Mouse (Mus musculus): ENCODE results near the gene Gm17018. TPM values are rescaled to one million over a fixed set of nuclear protein-coding genes. Genes with fewer than 3 reads are reported as not detected.

Gm17018 gene
- polyA plus RNA-seq (2015; fragmentation: Nextera tagmentation; extraction: Ambion mirVana): 19.9 and 21.5 TPM in 2 replicates

- Histone ChIP-seq H3K9ac (peak within 1 kb of the TSS; percentile 80), H3K27ac (peak within 1 kb of the TSS; percentile 64; the same call in 1 of the 2 replicates), H3K27me3 (no peaks in the 10 kb centered on the region), H3K36me3 (peaks cover 13% of the 10 kb centered on the region), H3K4me2 (peak within 1 kb of the TSS; percentile 92), H3K4me1 (replicated peaks) (peaks cover 43% of the 10 kb centered on the region), H3K9me3 (replicated peaks) (no peaks in the 10 kb centered on the region), H3K4me3 (replicated peaks) (peak within 1 kb of the TSS; percentile 81)
- under 1% methylated on average over 35 of the region's 35 CpGs for WGBS (ENCODE audit: insufficient replicate concordance)
- ATAC-seq (ENCODE audit: low read depth): peak; percentile 72
- DNase-seq: peak; percentile 68
Measured at GRCm38 (mm10) chr19:45560153-45560890, at the start of gene Gm17018, which contains the start of gene Poll. Gene Gm17018, plus strand, starts transcription at chr19:45560615. Gene Poll, minus strand, starts transcription at chr19:45560531.

GRCm38 (mm10) chr19:45510680-45511079, 49.7 kb upstream of the Gm17018 start:
- H3K4me2 ChIP-seq: no peak overlapping the region

DNA sequence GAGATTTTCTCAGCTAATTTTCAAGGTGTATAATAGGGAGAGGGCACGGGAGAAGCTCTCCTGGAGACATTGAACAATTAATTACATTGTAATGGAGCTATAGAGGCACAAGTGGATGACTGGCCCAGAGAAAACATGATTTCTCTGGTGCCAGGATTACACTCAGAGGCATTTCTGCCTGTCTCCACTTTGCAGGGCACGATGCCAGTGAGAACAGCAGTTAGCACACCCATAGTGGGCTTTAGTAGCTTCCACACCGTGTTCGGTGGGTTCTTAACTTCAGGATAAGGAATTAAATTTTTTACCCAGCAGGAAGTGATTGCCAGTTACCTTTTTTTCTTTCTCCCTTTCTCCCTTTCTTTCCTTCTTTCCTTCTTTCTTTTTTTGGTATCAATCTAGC, 49.0 kb upstream of the Gm17018 start:
- H3K4me1 ChIP-seq (replicated peaks): peaks cover 15% of the 10 kb centered on the region
- no peaks in the 10 kb centered on the region for H3K9me3 ChIP-seq (replicated peaks)
- H3K36me3 ChIP-seq: peaks cover 64% of the 10 kb centered on the region
- DNase-seq: no peak
- no peak overlapping the region for H3K9ac ChIP-seq
- H3K4me3 ChIP-seq (replicated peaks): no peak overlapping the region
- WGBS (ENCODE audit: insufficient replicate concordance): 87% methylated on average over 4 of the region's 4 CpGs
- ATAC-seq (ENCODE audit: low read depth): no peak
- H3K27me3 ChIP-seq: no peaks in the 10 kb centered on the region
- no peak overlapping the region for H3K27ac ChIP-seq
- H3K4me2 ChIP-seq: no peak overlapping the region

More at GRCm38 (mm10) chr19:45510680-45511079, 49.7 kb upstream of the Gm17018 start:
- ATAC-seq (ENCODE audit: low read depth): peak; percentile 62
- Histone ChIP-seq H3K4me1 (replicated peaks) (peaks cover 15% of the 10 kb centered on the region), H3K4me3 (replicated peaks) (no peak overlapping the region), H3K9ac (no peak overlapping the region), H3K9me3 (replicated peaks) (no peaks in the 10 kb centered on the region), H3K36me3 (peaks cover 59% of the 10 kb centered on the region), H3K27ac (no peak overlapping the region), H3K27me3 (no peaks in the 10 kb centered on the region)
- no peak for DNase-seq
- WGBS (ENCODE audit: insufficient replicate concordance): 29% methylated on average over 3 of the region's 3 CpGs

DNA sequence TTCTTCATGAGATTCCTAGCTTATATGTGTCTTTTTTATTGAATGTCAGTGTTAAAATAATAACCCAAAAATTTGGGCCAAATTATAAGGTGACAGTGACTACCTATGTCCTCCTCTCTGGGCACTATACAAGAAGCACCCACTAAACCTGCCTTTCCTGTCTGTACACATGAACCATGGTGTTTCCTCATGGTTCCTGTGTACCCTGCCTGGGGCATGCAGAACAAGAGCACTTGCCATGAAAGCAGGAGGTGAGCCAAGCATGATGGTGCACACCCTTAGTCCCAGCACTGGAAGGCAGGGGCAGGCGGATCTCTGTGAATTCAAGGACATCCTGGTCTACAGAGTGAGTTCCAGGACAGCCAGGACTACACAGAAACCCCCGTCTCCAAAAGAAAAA, 45.1 kb upstream of the Gm17018 start:
- DNase-seq: no peak
- no peaks in the 10 kb centered on the region for H3K27me3 ChIP-seq
- no peak for ATAC-seq (ENCODE audit: low read depth)
- peaks cover 87% of the 10 kb centered on the region for H3K36me3 ChIP-seq
- WGBS (ENCODE audit: insufficient replicate concordance): 86% methylated on average over 2 of the region's 2 CpGs
- peaks cover 8% of the 10 kb centered on the region; the same call in 1 of the 2 replicates for H3K4me1 ChIP-seq (replicated peaks)
- H3K9me3 ChIP-seq (replicated peaks): no peaks in the 10 kb centered on the region
- no peak overlapping the region for H3K4me2 ChIP-seq
- no peak overlapping the region for H3K9ac ChIP-seq
- H3K27ac ChIP-seq: no peak overlapping the region
- no peak overlapping the region for H3K4me3 ChIP-seq (replicated peaks)

DNA sequence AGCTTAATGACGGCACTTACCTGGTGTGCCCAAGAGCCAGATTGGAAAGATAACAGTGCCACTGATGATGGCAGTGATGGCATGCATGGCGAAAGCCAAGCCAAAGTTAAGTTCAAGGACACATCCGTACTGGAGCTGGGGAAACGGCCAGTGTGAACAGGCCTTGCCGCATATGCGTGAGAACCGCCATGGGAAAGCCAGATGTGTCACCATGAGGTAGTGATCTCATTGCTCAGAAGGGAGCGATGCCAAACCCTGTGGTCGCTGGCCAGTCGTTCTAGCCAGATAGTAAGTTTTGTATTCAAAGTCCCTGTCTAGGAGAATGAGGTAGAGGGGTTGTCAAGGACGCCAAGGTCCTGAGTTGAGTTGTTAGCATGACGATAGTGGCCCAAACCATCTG, 44.2 kb upstream of the Gm17018 start:
- no peaks in the 10 kb centered on the region for H3K4me1 ChIP-seq (replicated peaks)
- H3K4me3 ChIP-seq (replicated peaks): no peak overlapping the region
- H3K9ac ChIP-seq: no peak overlapping the region
- WGBS (ENCODE audit: insufficient replicate concordance): 94% methylated on average over 12 of the region's 12 CpGs
- DNase-seq: no peak
- no peak for ATAC-seq (ENCODE audit: low read depth)
- no peak overlapping the region for H3K27ac ChIP-seq
- H3K27me3 ChIP-seq: no peaks in the 10 kb centered on the region
- H3K36me3 ChIP-seq: peaks cover 96% of the 10 kb centered on the region
- no peak overlapping the region for H3K4me2 ChIP-seq
- H3K9me3 ChIP-seq (replicated peaks): no peaks in the 10 kb centered on the region

DNA sequence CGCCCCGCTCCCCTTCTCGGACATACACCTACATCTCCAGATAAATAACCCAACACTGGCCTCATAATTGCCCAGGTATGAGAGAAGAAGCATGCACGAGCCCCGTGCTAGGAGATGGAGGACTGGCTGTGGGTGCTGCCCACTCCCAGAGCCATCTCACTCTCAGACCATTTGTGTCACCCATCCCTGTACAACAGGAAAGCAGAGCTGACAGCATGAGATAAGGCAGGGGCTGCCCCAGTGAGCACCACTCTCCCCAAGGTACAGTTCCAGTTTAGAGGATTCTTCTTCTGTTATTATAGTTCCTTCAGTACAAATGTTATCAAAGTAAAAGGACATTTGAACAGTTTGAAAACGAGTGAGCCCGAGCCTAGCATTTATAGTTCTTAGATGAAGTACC, 33.0 kb upstream of the Gm17018 start:
- peaks cover 79% of the 10 kb centered on the region for H3K36me3 ChIP-seq
- WGBS (ENCODE audit: insufficient replicate concordance): 46% methylated on average over 7 of the region's 7 CpGs

GRCm38 (mm10) chr19:45527931-45528534, 32.4 kb upstream of the Gm17018 start:
- WGBS (ENCODE audit: insufficient replicate concordance): 40% methylated on average over 10 of the region's 10 CpGs
- Histone ChIP-seq H3K9me3 (replicated peaks) (no peaks in the 10 kb centered on the region), H3K4me2 (no peak overlapping the region), H3K9ac (no peak overlapping the region), H3K4me1 (replicated peaks) (peaks cover 43% of the 10 kb centered on the region), H3K36me3 (peaks cover 73% of the 10 kb centered on the region), H3K4me3 (replicated peaks) (no peak overlapping the region), H3K27ac (peak overlapping the region; percentile 58), H3K27me3 (no peaks in the 10 kb centered on the region)
- DNase-seq (no peak), ATAC-seq (ENCODE audit: low read depth) (no peak)

More for the DNA sequence above, 33.0 kb upstream of the Gm17018 start:
- no peaks in the 10 kb centered on the region for H3K27me3 ChIP-seq
- peak overlapping the region; percentile 58; the same call in 1 of the 2 replicates for H3K27ac ChIP-seq
- no peaks in the 10 kb centered on the region for H3K9me3 ChIP-seq (replicated peaks)
- peaks cover 43% of the 10 kb centered on the region for H3K4me1 ChIP-seq (replicated peaks)
- DNase-seq (no peak), ATAC-seq (ENCODE audit: low read depth) (peak; percentile 68)
- H3K4me2 ChIP-seq: no peak overlapping the region
- no peak overlapping the region for H3K9ac ChIP-seq
- no peak overlapping the region for H3K4me3 ChIP-seq (replicated peaks)

- Histone ChIP-seq H3K4me2 (no peak overlapping the region), H3K27me3 (no peaks in the 10 kb centered on the region), H3K9me3 (replicated peaks) (no peaks in the 10 kb centered on the region), H3K4me1 (replicated peaks) (peaks cover 49% of the 10 kb centered on the region), H3K9ac (no peak overlapping the region), H3K36me3 (peaks cover 60% of the 10 kb centered on the region), H3K4me3 (replicated peaks) (no peak overlapping the region), H3K27ac (no peak overlapping the region; the same call in 1 of the 2 replicates)
- ATAC-seq (ENCODE audit: low read depth) (no peak), DNase-seq (no peak)
- 66% methylated on average over 5 of the region's 5 CpGs for WGBS (ENCODE audit: insufficient replicate concordance)
Measured at GRCm38 (mm10) chr19:45529294-45529693, 31.1 kb upstream of the Gm17018 start.

DNA sequence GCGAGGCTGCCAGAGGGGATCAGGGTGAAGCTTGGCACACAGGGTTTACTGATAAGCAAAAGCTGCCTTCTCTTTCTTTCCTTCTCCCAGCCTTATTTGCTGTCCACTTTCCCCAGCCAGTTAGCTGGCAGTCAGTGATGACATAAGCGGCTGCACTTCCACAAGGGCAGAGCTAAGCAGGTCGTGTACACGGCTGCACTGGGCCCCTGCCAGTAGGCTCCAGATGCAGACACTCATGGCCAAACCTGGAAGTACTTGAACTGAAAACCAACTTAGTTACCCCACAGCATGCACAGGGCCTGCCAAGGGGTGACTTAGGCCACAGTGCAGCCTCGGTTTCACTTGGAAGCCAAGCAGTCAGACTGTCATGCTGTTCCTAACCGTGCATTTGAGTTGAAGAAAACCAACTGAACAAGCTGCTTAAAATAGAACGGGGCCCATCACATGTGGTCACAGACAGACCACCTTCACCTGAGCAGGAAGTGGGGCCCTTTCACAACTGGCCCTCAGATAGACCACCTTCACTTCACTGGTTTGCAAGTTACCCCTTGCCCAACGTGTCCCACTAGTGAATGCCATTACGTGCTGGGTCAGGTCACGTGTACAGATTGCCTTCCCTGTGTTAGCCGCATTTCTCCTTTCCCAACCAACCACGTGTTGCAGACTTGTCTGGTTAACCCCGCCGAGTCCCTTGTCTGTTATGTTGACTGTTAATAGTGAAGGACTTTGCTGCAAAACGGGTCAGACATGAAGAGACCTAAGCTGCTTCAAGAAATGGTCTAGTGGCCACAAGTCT, 30.0 kb upstream of the Gm17018 start:
- H3K4me2 ChIP-seq: no peak overlapping the region
- peaks cover 55% of the 10 kb centered on the region for H3K4me1 ChIP-seq (replicated peaks)
- no peaks in the 10 kb centered on the region for H3K9me3 ChIP-seq (replicated peaks)
- peak overlapping the region; percentile 14; the same call in 1 of the 2 replicates for H3K27ac ChIP-seq
- WGBS (ENCODE audit: insufficient replicate concordance): 47% methylated on average over 15 of the region's 15 CpGs
- no peak for DNase-seq
- ATAC-seq (ENCODE audit: low read depth): peak; percentile 21; the same call in 1 of the 2 replicates
- H3K27me3 ChIP-seq: no peaks in the 10 kb centered on the region
- H3K9ac ChIP-seq: no peak overlapping the region
- peaks cover 49% of the 10 kb centered on the region for H3K36me3 ChIP-seq
- H3K4me3 ChIP-seq (replicated peaks): no peak overlapping the region

- Histone ChIP-seq H3K4me2 (no peak overlapping the region), H3K27me3 (no peaks in the 10 kb centered on the region), H3K4me3 (replicated peaks) (no peak overlapping the region), H3K9ac (no peak overlapping the region), H3K27ac (no peak overlapping the region), H3K4me1 (replicated peaks) (peaks cover 54% of the 10 kb centered on the region), H3K36me3 (peaks cover 45% of the 10 kb centered on the region), H3K9me3 (replicated peaks) (no peaks in the 10 kb centered on the region)
- ATAC-seq (ENCODE audit: low read depth) (no peak), DNase-seq (no peak)
- WGBS (ENCODE audit: insufficient replicate concordance): 85% methylated on average over 6 of the region's 6 CpGs
Measured at GRCm38 (mm10) chr19:45531554-45531953, 28.9 kb upstream of the Gm17018 start.

GRCm38 (mm10) chr19:45533617-45534016, 26.8 kb upstream of the Gm17018 start:
- H3K4me2 ChIP-seq: no peak overlapping the region
- 57% methylated on average over 7 of the region's 7 CpGs for WGBS (ENCODE audit: insufficient replicate concordance)
- DNase-seq (no peak), ATAC-seq (ENCODE audit: low read depth) (no peak)
- H3K9ac ChIP-seq: no peak overlapping the region
- H3K4me1 ChIP-seq (replicated peaks): peaks cover 44% of the 10 kb centered on the region
- no peaks in the 10 kb centered on the region for H3K27me3 ChIP-seq
- no peaks in the 10 kb centered on the region for H3K9me3 ChIP-seq (replicated peaks)
- H3K36me3 ChIP-seq: peaks cover 24% of the 10 kb centered on the region
- no peak overlapping the region for H3K27ac ChIP-seq
- H3K4me3 ChIP-seq (replicated peaks): no peak overlapping the region

All from liver, embryonic 13.5 days (tissue).